Mouse (Mus musculus): Measurements from ENCODE around the gene Ube4b. TPM values are rescaled to one million over a fixed set of nuclear protein-coding genes. Genes with fewer than 3 reads are reported as not detected.

Ube4b gene
- polyA plus RNA-seq, 1 experiment from 2014 or later: 66.9 TPM

- Histone ChIP-seq H3K4me3 (ENCODE audit: inconsistent target) (no peak overlapping the region), H3K79me2 (ENCODE audit: inconsistent target) (no peaks in the 10 kb centered on the region), H3K36me3 (ENCODE audit: inconsistent target) (peaks cover 85% of the 10 kb centered on the region), H3K27ac (no peak overlapping the region)
- 96% methylated on average over 8 of the region's 8 CpGs for WGBS (ENCODE audit: missing documents)
Measured at GRCm38 (mm10) chr4:149354671-149355070, 71.9 kb downstream of the Ube4b start.

DNA sequence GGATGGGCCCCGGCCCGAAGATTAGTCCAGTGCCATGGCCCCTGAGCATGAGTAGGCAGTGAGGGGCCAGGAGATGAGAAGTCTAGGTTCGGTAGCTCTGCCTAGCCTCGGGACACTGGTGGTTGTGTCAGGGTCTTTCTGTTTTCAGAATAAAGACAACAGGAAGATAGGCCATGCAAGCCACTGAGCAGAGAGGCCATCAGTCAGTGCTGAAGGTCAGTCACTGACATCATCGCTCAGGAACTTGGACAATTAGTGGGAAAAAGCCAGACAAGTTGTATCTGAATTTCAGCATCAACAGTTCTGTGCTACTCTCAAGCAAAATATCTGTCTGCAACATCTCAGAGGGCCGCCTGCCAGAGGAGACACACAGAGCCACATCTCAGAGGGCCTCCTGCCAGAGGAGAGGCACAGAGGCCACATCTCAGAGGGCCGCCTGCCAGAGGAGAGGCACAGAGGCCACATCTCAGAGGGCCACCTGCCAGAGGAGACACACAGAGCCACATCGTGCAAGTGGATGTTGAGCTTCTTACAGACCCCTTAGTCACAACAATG lies 74.9 kb downstream of the Ube4b start:
- Histone ChIP-seq H3K27ac (no peak overlapping the region), H3K79me2 (ENCODE audit: inconsistent target) (no peaks in the 10 kb centered on the region), H3K4me3 (ENCODE audit: inconsistent target) (no peak overlapping the region), H3K36me3 (ENCODE audit: inconsistent target) (peaks cover 76% of the 10 kb centered on the region)
- WGBS (ENCODE audit: missing documents): 96% methylated on average over 8 of the region's 8 CpGs

- WGBS (ENCODE audit: missing documents): 78% methylated on average over 4 of the region's 5 CpGs
- H3K36me3 ChIP-seq (ENCODE audit: inconsistent target): peaks cover 64% of the 10 kb centered on the region
Measured at GRCm38 (mm10) chr4:149348963-149349362, 77.6 kb downstream of the Ube4b start.

DNA sequence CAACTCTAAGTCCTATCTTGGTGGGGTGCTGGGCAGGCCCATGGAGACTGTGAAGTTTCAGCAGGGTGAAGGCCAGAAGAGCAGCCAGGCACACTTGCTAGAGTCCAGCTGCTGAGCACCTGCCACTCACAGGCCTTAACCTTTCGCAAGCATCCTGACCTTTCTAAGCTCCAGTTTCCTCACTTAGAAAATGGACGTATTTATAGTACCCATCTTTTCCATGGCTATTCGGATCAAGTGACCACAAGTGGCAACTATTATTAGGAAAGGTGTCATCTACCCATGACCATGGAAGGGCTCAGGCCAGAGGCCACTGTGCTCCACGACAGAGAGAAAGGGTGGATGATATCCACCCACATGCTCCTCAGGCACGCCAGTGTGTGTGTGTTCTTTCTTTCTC lies 80.7 kb downstream of the Ube4b start:
- H3K79me2 ChIP-seq (ENCODE audit: inconsistent target): no peaks in the 10 kb centered on the region
- 89% methylated on average over 5 of the region's 5 CpGs for WGBS (ENCODE audit: missing documents)
- H3K36me3 ChIP-seq (ENCODE audit: inconsistent target): peaks cover 59% of the 10 kb centered on the region
- H3K4me3 ChIP-seq (ENCODE audit: inconsistent target): no peak overlapping the region
- H3K27ac ChIP-seq: no peak overlapping the region

More at GRCm38 (mm10) chr4:149348963-149349362, 77.6 kb downstream of the Ube4b start:
- H3K4me3 ChIP-seq (ENCODE audit: inconsistent target): no peak overlapping the region
- H3K27ac ChIP-seq: no peak overlapping the region
- no peaks in the 10 kb centered on the region for H3K79me2 ChIP-seq (ENCODE audit: inconsistent target)

DNA sequence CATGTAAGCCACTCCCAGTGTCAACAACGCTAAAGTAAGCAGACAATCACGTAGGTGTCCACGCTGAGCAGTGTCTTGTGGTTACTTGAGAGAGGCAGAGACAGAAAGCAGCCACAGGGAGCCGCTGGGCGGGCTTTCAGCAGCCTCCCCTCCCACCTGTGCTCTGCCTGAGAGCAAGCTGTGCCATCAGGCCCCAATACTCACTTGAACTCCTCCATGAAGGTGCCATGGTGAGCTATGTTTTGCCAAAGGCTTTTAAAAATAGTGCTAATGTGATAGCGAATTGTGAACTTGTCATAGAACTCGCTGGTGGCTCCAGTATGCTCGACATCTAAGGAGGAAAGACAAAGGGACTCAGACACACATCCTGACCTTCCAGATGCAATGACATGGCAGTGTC lies 82.2 kb downstream of the Ube4b start:
- WGBS (ENCODE audit: missing documents): 91% methylated on average over 8 of the region's 8 CpGs
- Histone ChIP-seq H3K27ac (no peak overlapping the region), H3K79me2 (ENCODE audit: inconsistent target) (no peaks in the 10 kb centered on the region), H3K36me3 (ENCODE audit: inconsistent target) (peaks cover 44% of the 10 kb centered on the region), H3K4me3 (ENCODE audit: inconsistent target) (no peak overlapping the region)

- H3K4me3 ChIP-seq (ENCODE audit: inconsistent target): no peak overlapping the region
- H3K79me2 ChIP-seq (ENCODE audit: inconsistent target): no peaks in the 10 kb centered on the region
- 7% methylated on average over 2 of the region's 2 CpGs for WGBS (ENCODE audit: missing documents)
- H3K27ac ChIP-seq: peak overlapping the region; percentile 4; the same call in 1 of the 2 replicates
- H3K36me3 ChIP-seq (ENCODE audit: inconsistent target): peaks cover 53% of the 10 kb centered on the region
Measured at GRCm38 (mm10) chr4:149340680-149341079, 85.9 kb downstream of the Ube4b start.

GRCm38 (mm10) chr4:149339426-149340214 lies 86.9 kb downstream of the Ube4b start:
- 67% methylated on average over 5 of the region's 5 CpGs for WGBS (ENCODE audit: missing documents)
- no peaks in the 10 kb centered on the region for H3K79me2 ChIP-seq (ENCODE audit: inconsistent target)
- peaks cover 63% of the 10 kb centered on the region for H3K36me3 ChIP-seq (ENCODE audit: inconsistent target)
- no peak overlapping the region for H3K4me3 ChIP-seq (ENCODE audit: inconsistent target)
- H3K27ac ChIP-seq: no peak overlapping the region

- no peak overlapping the region for H3K27ac ChIP-seq
- H3K4me3 ChIP-seq (ENCODE audit: inconsistent target): no peak overlapping the region
- peaks cover 59% of the 10 kb centered on the region for H3K36me3 ChIP-seq (ENCODE audit: inconsistent target)
- 88% methylated on average over 2 of the region's 2 CpGs for WGBS (ENCODE audit: missing documents)
- no peaks in the 10 kb centered on the region for H3K79me2 ChIP-seq (ENCODE audit: inconsistent target)
Measured at GRCm38 (mm10) chr4:149338137-149338536, 88.4 kb downstream of the Ube4b start.

- Histone ChIP-seq H3K79me2 (ENCODE audit: inconsistent target) (no peaks in the 10 kb centered on the region), H3K4me3 (ENCODE audit: inconsistent target) (no peak overlapping the region), H3K27ac (no peak overlapping the region), H3K36me3 (ENCODE audit: inconsistent target) (peaks cover 59% of the 10 kb centered on the region)
- 90% methylated on average over 9 of the region's 9 CpGs for WGBS (ENCODE audit: missing documents)
Measured at GRCm38 (mm10) chr4:149337353-149337752, 89.2 kb downstream of the Ube4b start.

DNA sequence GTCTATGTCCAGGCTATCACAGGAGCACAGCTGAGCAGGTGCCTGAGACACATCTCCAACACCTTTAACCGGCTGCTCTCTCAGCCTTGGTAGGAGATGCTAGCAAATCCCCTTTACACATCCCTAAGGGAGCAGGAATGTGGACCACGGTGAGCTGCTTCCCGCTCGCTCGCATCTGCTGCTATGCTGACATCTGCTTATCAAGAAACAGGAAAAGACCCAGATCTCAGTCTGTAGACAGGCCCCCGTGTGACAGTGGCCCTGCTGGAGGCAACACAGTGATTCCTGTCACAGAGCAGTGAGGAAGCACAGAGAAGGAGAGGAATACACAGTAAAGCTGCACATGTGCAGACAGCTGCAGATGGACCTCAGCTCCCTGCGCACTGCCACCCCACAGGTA lies 90.2 kb downstream of the Ube4b start:
- WGBS (ENCODE audit: missing documents): 94% methylated on average over 7 of the region's 7 CpGs
- H3K27ac ChIP-seq: no peak overlapping the region
- H3K79me2 ChIP-seq (ENCODE audit: inconsistent target): no peaks in the 10 kb centered on the region
- peaks cover 66% of the 10 kb centered on the region for H3K36me3 ChIP-seq (ENCODE audit: inconsistent target)
- no peak overlapping the region for H3K4me3 ChIP-seq (ENCODE audit: inconsistent target)

DNA sequence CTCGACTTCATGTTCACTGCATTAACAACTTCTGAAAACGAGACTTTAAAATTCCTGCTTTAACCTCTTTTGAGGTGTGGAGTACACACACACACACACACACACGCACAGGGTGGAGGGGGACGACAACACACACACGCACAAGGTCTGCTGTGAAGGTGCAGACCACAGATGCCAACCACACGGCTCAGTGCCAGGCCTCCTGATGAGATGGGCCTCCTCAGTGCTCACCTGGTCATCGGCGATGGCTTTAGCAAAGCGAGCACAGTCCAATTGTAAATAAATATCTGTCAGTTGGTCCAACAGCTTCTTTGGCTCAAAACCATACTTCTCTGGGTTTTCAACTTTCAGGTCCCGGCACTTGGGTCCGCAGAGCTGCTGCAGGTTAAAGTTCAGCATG lies 91.7 kb downstream of the Ube4b start:
- Histone ChIP-seq H3K27ac (no peak overlapping the region), H3K36me3 (ENCODE audit: inconsistent target) (peaks cover 80% of the 10 kb centered on the region)
- WGBS (ENCODE audit: missing documents): 93% methylated on average over 11 of the region's 11 CpGs

DNA sequence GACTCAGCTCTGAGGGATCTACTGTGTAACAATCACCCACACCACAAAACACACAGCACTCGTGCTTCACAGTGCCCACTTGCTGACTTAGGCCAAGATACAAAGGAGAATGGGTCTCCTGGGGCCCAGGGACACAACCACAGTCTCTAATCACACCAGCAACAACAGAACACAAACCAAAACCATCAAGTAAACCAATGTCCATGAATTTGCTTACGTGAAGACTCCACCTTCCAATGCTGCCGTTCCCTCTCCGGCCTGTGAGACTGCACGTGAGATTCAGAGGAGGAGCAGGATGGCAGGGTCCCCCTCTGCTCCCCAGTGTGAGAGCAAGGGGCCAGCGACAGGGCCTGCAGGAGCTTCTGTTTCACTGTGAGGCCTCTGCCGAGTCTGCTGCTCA lies 93.8 kb downstream of the Ube4b start:
- Histone ChIP-seq H3K4me3 (ENCODE audit: inconsistent target) (no peak overlapping the region), H3K27ac (no peak overlapping the region), H3K79me2 (ENCODE audit: inconsistent target) (no peaks in the 10 kb centered on the region), H3K36me3 (ENCODE audit: inconsistent target) (peaks cover 88% of the 10 kb centered on the region)
- 97% methylated on average over 7 of the region's 7 CpGs for WGBS (ENCODE audit: missing documents)

More for the DNA sequence above, 91.7 kb downstream of the Ube4b start:
- Histone ChIP-seq H3K4me3 (ENCODE audit: inconsistent target) (no peak overlapping the region), H3K79me2 (ENCODE audit: inconsistent target) (no peaks in the 10 kb centered on the region)

DNA sequence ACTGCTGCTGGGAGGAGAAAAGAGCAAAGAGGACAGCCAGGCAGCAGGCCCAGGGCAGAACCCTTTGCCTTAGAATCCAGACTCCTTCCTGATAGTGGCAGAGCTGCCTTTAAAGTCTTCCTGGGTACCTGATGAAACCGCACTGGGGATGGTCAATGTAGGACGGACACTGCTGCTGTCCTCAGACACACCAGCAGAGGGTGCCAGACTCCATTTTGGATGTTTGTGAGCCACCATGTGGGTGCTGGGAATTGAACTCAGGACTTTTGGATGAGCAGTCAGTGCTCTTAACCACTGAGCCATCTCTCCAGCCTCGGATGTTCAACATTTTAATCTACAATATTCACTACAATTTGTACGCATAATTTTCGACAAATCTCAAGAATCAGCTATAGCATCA lies 96.1 kb downstream of the Ube4b start:
- peaks cover 65% of the 10 kb centered on the region for H3K36me3 ChIP-seq (ENCODE audit: inconsistent target)
- no peak overlapping the region for H3K4me3 ChIP-seq (ENCODE audit: inconsistent target)
- no peak overlapping the region for H3K27ac ChIP-seq
- 98% methylated on average over 5 of the region's 5 CpGs for WGBS (ENCODE audit: missing documents)
- H3K79me2 ChIP-seq (ENCODE audit: inconsistent target): no peaks in the 10 kb centered on the region

DNA sequence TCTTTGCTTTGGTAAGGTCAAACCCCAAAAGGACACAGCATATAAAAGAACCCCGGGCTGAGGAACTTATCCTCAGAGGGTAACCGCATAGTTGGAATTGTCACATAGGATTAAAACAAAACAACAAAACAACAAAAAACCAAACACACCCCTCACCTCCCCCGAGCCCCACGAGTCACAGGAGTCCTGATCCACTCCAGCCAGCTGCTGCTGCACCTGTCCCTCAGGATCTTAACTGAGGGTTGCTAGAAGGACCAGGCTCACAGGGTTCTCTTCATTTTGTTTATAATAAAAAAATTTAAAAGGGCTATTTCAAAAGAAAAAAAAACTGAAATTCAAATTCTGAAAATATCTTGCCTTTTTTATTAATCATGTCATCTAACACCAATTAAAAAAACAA lies 97.8 kb downstream of the Ube4b start:
- 96% methylated on average over 4 of the region's 4 CpGs for WGBS (ENCODE audit: missing documents)
- Histone ChIP-seq H3K27ac (no peak overlapping the region), H3K36me3 (ENCODE audit: inconsistent target) (peaks cover 49% of the 10 kb centered on the region), H3K4me3 (ENCODE audit: inconsistent target) (no peak overlapping the region), H3K79me2 (ENCODE audit: inconsistent target) (no peaks in the 10 kb centered on the region)

- 96% methylated on average over 7 of the region's 7 CpGs for WGBS (ENCODE audit: missing documents)
- Histone ChIP-seq H3K27ac (no peak overlapping the region), H3K4me3 (ENCODE audit: inconsistent target) (no peak overlapping the region), H3K79me2 (ENCODE audit: inconsistent target) (no peaks in the 10 kb centered on the region), H3K36me3 (ENCODE audit: inconsistent target) (peaks cover 37% of the 10 kb centered on the region)
Measured at GRCm38 (mm10) chr4:149327281-149327680, 99.3 kb downstream of the Ube4b start.
